Mouse (Mus musculus): ENCODE results near the gene Ice1. TPM values are rescaled to one million over a fixed set of nuclear protein-coding genes. Genes with fewer than 3 reads are reported as not detected.
A peak's percentile ranks its signal among the peaks of the same experiment; 100 is the strongest.

The Ice1 gene
- polyA plus RNA-seq, 1 experiment from 2014 or later, result 37.2 TPM

GRCm38 (mm10) chr13:70655570-70655969 is 18.1 kb upstream of the Ice1 start:
- no peak for ATAC-seq (ENCODE audit: low FRiP score)
- peaks cover 4% of the 10 kb centered on the region; the same call in 1 of the 2 replicates for H3K4me1 ChIP-seq
- no peaks in the 10 kb centered on the region for H3K9me3 ChIP-seq (replicated peaks)
- H3K36me3 ChIP-seq, result no peaks in the 10 kb centered on the region
- no peak overlapping the region for H3K4me3 ChIP-seq
- no peak overlapping the region for H3K27ac ChIP-seq
- H3K27me3 ChIP-seq, result no peaks in the 10 kb centered on the region
- H3K4me2 ChIP-seq (replicated peaks), result no peak overlapping the region
- 79% methylated on average over 12 of the region's 12 CpGs for WGBS
- H3K9ac ChIP-seq, result no peak overlapping the region

GRCm38 (mm10) chr13:70654091-70654770 is 16.8 kb upstream of the Ice1 start:
- Histone ChIP-seq H3K9ac (no peak overlapping the region), H3K36me3 (no peaks in the 10 kb centered on the region), H3K4me1 (peaks cover 4% of the 10 kb centered on the region; the same call in 1 of the 2 replicates), H3K27ac (no peak overlapping the region), H3K27me3 (no peaks in the 10 kb centered on the region), H3K4me2 (replicated peaks) (no peak overlapping the region), H3K9me3 (replicated peaks) (no peaks in the 10 kb centered on the region), H3K4me3 (no peak overlapping the region)
- WGBS, result 67% methylated on average over 5 of the region's 5 CpGs
- no peak for ATAC-seq (ENCODE audit: low FRiP score)

DNA sequence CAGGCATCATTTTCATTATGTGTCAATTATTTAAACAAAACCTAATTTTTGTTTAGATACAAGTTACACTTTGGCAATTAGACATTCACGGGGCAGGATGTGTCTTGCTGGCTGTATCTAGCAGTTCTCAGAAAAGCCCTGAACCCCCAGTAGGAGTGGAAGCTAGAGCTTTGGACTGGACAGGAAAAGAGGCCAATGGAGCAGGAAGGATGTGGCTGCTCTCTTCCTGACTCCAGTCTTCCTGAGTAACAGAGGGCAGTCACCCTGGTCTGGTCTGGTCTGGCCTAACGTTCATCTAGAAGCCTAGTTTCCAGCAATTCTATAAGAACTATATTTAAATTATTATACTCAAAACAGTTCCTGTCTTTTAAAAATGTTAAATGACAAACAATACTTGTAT is 16.0 kb upstream of the Ice1 start:
- H3K27me3 ChIP-seq, result no peaks in the 10 kb centered on the region
- H3K9me3 ChIP-seq (replicated peaks), result no peaks in the 10 kb centered on the region
- no peaks in the 10 kb centered on the region for H3K36me3 ChIP-seq
- H3K4me3 ChIP-seq, result no peak overlapping the region
- H3K4me1 ChIP-seq, result peaks cover 4% of the 10 kb centered on the region; the same call in 1 of the 2 replicates
- H3K27ac ChIP-seq, result no peak overlapping the region
- no peak for ATAC-seq (ENCODE audit: low FRiP score)
- H3K4me2 ChIP-seq (replicated peaks), result no peak overlapping the region
- 79% methylated on average over 2 of the region's 2 CpGs for WGBS
- H3K9ac ChIP-seq, result no peak overlapping the region

GRCm38 (mm10) chr13:70650011-70650436 is 12.6 kb upstream of the Ice1 start:
- Histone ChIP-seq H3K4me2 (replicated peaks) (no peak overlapping the region), H3K27me3 (no peaks in the 10 kb centered on the region), H3K36me3 (no peaks in the 10 kb centered on the region), H3K9ac (no peak overlapping the region), H3K9me3 (replicated peaks) (no peaks in the 10 kb centered on the region), H3K27ac (no peak overlapping the region), H3K4me1 (peaks cover 4% of the 10 kb centered on the region; the same call in 1 of the 2 replicates), H3K4me3 (no peak overlapping the region)
- no peak for ATAC-seq (ENCODE audit: low FRiP score)
- 71% methylated on average over 3 of the region's 3 CpGs for WGBS

GRCm38 (mm10) chr13:70645968-70646505 is 8.6 kb upstream of the Ice1 start:
- Histone ChIP-seq H3K9ac (no peak overlapping the region), H3K4me2 (replicated peaks) (no peak overlapping the region), H3K27ac (no peak overlapping the region), H3K9me3 (replicated peaks) (no peaks in the 10 kb centered on the region), H3K27me3 (no peaks in the 10 kb centered on the region), H3K4me1 (no peaks in the 10 kb centered on the region), H3K4me3 (no peak overlapping the region), H3K36me3 (no peaks in the 10 kb centered on the region)
- ATAC-seq (ENCODE audit: low FRiP score), result no peak
- WGBS, result 78% methylated on average over 10 of the region's 10 CpGs

GRCm38 (mm10) chr13:70644083-70644462 is 6.6 kb upstream of the Ice1 start:
- Histone ChIP-seq H3K27ac (no peak overlapping the region), H3K27me3 (no peaks in the 10 kb centered on the region), H3K9me3 (replicated peaks) (no peaks in the 10 kb centered on the region), H3K9ac (no peak overlapping the region), H3K36me3 (no peaks in the 10 kb centered on the region), H3K4me1 (no peaks in the 10 kb centered on the region), H3K4me2 (replicated peaks) (no peak overlapping the region), H3K4me3 (no peak overlapping the region)
- 55% methylated on average over 3 of the region's 3 CpGs for WGBS
- no peak for ATAC-seq (ENCODE audit: low FRiP score)

DNA sequence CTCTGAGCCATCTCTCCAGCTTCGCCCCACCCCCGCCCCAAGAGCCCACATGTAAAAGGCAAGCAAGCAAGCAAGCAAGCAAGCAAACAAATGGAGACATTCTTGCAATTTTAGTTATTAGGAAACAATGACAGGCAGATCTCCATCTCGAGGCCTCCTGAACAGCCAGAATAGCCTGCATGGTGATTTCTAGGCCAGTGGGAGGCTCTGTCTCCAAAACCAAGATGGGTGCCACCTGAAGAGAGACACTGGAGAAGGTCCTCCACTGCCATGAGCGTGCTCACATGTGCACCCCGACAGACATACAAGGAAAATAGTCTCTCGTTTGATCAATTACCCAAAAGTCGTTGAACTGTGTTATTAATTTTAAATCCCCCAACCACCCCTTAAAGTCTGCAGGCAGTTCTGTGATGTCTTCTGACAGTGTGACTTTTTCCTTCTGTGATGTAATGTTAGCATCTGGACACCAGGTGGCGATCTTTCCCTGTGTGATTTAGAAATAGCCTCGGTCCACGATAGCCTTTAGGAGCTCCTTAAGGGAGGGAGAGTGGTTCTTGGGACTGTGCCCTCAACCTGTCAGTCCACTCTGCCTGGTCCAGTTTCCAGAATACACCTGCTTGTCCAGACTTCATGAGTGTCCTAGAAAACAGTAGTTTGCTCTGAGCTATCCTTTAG is 6.1 kb upstream of the Ice1 start:
- WGBS, result 19% methylated on average over 10 of the region's 10 CpGs
- no peak overlapping the region for H3K4me3 ChIP-seq
- H3K4me2 ChIP-seq (replicated peaks), result no peak overlapping the region
- ATAC-seq (ENCODE audit: low FRiP score), result peak; percentile 53; the same call in 1 of the 2 replicates
- H3K9ac ChIP-seq, result no peak overlapping the region
- no peaks in the 10 kb centered on the region for H3K27me3 ChIP-seq
- H3K9me3 ChIP-seq (replicated peaks), result no peaks in the 10 kb centered on the region
- H3K27ac ChIP-seq, result no peak overlapping the region
- no peaks in the 10 kb centered on the region for H3K36me3 ChIP-seq
- 0 out of 2 replicates have a peak, but pooled peaks cover under 1% of the 10 kb centered on the region for H3K4me1 ChIP-seq

GRCm38 (mm10) chr13:70641941-70642340 is 4.5 kb upstream of the Ice1 start:
- H3K4me2 ChIP-seq (replicated peaks), result no peak overlapping the region
- ATAC-seq (ENCODE audit: low FRiP score), result no peak
- H3K4me1 ChIP-seq, result peaks cover 2% of the 10 kb centered on the region; the same call in 1 of the 2 replicates
- H3K4me3 ChIP-seq, result no peak overlapping the region
- H3K9ac ChIP-seq, result no peak overlapping the region
- no peaks in the 10 kb centered on the region for H3K9me3 ChIP-seq (replicated peaks)
- no peaks in the 10 kb centered on the region for H3K27me3 ChIP-seq
- no peaks in the 10 kb centered on the region for H3K36me3 ChIP-seq
- 78% methylated on average over 4 of the region's 4 CpGs for WGBS
- no peak overlapping the region for H3K27ac ChIP-seq

DNA sequence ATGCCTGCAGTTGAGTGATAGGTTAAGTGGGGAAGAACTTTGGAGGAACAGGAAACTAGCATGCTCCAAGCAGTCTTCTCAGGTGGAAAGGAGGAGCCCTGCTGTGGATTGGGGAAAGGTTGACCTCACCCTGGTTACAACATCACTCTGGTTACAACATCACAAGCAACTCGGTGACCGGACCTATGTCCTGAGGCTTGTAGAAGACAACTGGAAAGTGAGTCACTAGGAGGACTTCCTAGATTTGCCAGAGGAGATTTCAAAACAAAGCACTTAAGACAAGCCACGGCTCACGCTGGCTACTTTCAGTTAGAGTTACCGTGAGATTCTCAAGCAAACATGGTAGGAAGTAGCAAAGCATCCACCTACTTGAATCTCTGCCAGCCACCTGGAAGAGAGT is 3.9 kb upstream of the Ice1 start:
- H3K27ac ChIP-seq, result no peak overlapping the region
- no peak overlapping the region for H3K9ac ChIP-seq
- peaks cover 7% of the 10 kb centered on the region for H3K4me1 ChIP-seq
- 91% methylated on average over 5 of the region's 5 CpGs for WGBS
- no peak overlapping the region for H3K4me3 ChIP-seq
- no peaks in the 10 kb centered on the region for H3K9me3 ChIP-seq (replicated peaks)
- ATAC-seq (ENCODE audit: low FRiP score), result no peak
- H3K36me3 ChIP-seq, result no peaks in the 10 kb centered on the region
- H3K4me2 ChIP-seq (replicated peaks), result no peak overlapping the region
- no peaks in the 10 kb centered on the region for H3K27me3 ChIP-seq

DNA sequence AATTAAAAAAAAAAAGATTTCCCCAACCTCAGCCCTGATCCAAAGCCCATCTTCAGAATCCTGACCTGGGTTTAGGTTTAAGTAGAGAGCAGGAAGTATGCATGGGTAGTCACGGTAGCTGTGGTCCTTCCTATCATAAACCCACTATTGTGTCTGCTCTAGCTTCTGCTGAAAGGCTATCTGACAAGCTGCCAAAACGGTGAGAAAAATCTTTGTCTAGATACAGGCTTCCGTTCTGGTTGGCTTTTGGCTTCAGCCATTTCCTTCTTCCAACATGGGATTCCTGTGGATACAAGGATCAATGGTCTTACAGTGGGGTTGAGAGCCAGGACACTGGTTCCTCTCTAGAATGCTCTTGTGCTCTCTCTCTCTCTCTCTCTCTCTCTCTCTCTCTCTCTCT is 2.2 kb upstream of the Ice1 start:
- Histone ChIP-seq H3K27me3 (no peaks in the 10 kb centered on the region), H3K36me3 (no peaks in the 10 kb centered on the region), H3K9me3 (replicated peaks) (no peaks in the 10 kb centered on the region), H3K4me2 (replicated peaks) (no peak overlapping the region), H3K27ac (no peak overlapping the region), H3K9ac (no peak overlapping the region), H3K4me1 (peaks cover 19% of the 10 kb centered on the region), H3K4me3 (no peak overlapping the region)
- 81% methylated on average over 3 of the region's 3 CpGs for WGBS
- ATAC-seq (ENCODE audit: low FRiP score), result no peak

DNA sequence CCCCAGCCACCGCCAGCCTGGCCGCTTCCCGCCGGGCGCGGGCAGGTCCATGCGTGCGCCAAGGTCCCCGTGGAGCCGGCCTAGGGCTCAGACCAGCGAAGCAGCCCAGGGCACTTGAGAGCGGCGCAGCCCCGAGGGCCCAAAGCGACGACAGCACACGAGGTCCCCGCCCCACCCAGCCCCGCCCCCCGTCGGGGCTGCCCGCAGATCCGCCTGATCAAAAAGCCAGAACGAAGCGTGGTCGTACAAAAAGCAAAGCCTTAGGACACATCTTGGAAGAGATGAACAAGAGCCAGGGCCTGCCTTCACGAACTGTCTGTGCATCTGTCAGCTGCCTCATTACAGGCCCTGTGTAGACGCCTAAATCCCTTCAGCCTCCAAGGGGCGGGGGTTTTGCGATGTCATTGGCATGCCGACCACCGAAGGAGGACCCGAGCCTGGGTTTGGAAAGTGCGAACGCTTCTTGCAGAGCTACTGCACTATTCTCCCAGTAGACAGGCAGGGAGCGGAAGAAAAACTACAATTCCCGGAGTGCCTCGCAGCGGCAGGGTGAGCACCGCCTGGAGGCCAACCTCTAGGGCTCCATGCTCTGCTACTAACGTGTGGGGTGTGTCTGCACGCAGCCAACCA is 343 bp upstream of the Ice1 start:
- Histone ChIP-seq H3K27ac (peak overlapping the region; percentile 85), H3K4me2 (replicated peaks) (peak overlapping the region; percentile 78), H3K9me3 (replicated peaks) (no peaks in the 10 kb centered on the region), H3K4me3 (peak overlapping the region; percentile 97), H3K9ac (peak overlapping the region; percentile 94), H3K36me3 (no peaks in the 10 kb centered on the region), H3K4me1 (peaks cover 19% of the 10 kb centered on the region), H3K27me3 (no peaks in the 10 kb centered on the region)
- WGBS, result 0% methylated on average over 42 of the region's 42 CpGs
- ATAC-seq (ENCODE audit: low FRiP score), result peak; percentile 96

- WGBS, result 26% methylated on average over 10 of the region's 10 CpGs
- peaks cover 19% of the 10 kb centered on the region for H3K4me1 ChIP-seq
- ATAC-seq (ENCODE audit: low FRiP score), result no peak
- H3K36me3 ChIP-seq, result no peaks in the 10 kb centered on the region
- H3K27ac ChIP-seq, result no peak overlapping the region
- no peaks in the 10 kb centered on the region for H3K27me3 ChIP-seq
- peak overlapping the region; percentile 78 for H3K4me2 ChIP-seq (replicated peaks)
- peak overlapping the region; percentile 94 for H3K9ac ChIP-seq
- H3K4me3 ChIP-seq, result peak overlapping the region; percentile 97
- no peaks in the 10 kb centered on the region for H3K9me3 ChIP-seq (replicated peaks)
These were observed 728 bp downstream of the Ice1 start for GRCm38 (mm10) chr13:70636706-70637105.
